Comparison of ENCODE assay signal across 9 mouse cellular contexts in genomic region chr9:50171826-50172464, GRCm38 (mm10).
DNase-seq lines count a peak whose midpoint lies in the region; ATAC-seq and TF ChIP-seq lines count a peak whose summit lies in the region.
"Had no signal": no experiment of that assay in that cellular context is flagged by ENCODE, and none has a peak within 500 bp of the region (broad histone marks: within the 10 kb centered on the region; RNA-seq: fewer than 3 reads in every experiment).

No protein-coding gene starts in this region.

- peak; percentile 18 for ATAC-seq in Patski
- ATAC-seq in forebrain, embryonic 16.5 days, result peak; percentile 84
- ATAC-seq in lung, embryonic 14.5 days (ENCODE audit: insufficient read depth), result no peak; the same call in 1 of the 2 replicates

- in situ Hi-C loops in Patski (cut with MboI; ENCODE audit: low pct_unique_long_range_greater_than_20kb), result loop anchor here (5.0 to 10.0 kb wide), 5 partner anchors 250 to 677 kb away; partner anchors contain the start of gene Ncam1

- no peak overlapping the region for H3K27ac ChIP-seq in forebrain, embryonic 16.5 days (ENCODE audit: low read length)
- H3K27ac ChIP-seq in lung, embryonic 14.5 days (ENCODE audit: low read depth), result no peak overlapping the region
- H3K27ac ChIP-seq: liver, embryonic 13.5 days had no signal

- TF ChIP-seq CTCF in Patski (IDR thresholded peaks at IDR 0.05), result peak; percentile 84
- peak; percentile 80 for TF ChIP-seq CTCF in lung, embryonic 14.5 days (IDR thresholded peaks at IDR 0.05; ENCODE audit: low read depth)

- no peaks in the 10 kb centered on the region for H3K27me3 ChIP-seq in Patski
- no peaks in the 10 kb centered on the region for H3K27me3 ChIP-seq in forebrain, embryonic 16.5 days (replicated peaks; ENCODE audit: control insufficient read depth, insufficient read depth, low read length)
- H3K27me3 ChIP-seq in lung, embryonic 14.5 days (ENCODE audit: insufficient read depth, low read length), result no peaks in the 10 kb centered on the region
- H3K27me3 ChIP-seq: liver, embryonic 13.5 days had no signal

- intact Hi-C loops in heart, postnatal 36 days (cut with DNase I), result loop anchor here (1.0 to 10.0 kb wide), 5 partner anchors 457 to 678 kb away; no protein-coding TSS in a partner anchor

- WGBS in forebrain, embryonic 16.5 days, result 29% methylated on average over 7 of the region's 7 CpGs
- WGBS in large intestine, adult 2 months, result 32% methylated on average over 7 of the region's 7 CpGs
- WGBS in lung, embryonic 14.5 days, result 36% methylated on average over 7 of the region's 7 CpGs

- POLR2A ChIA-PET in Patski (lab: Charles Lee), result interaction anchor here (0.5 kb wide), 1 partner anchor 380 kb away, joined by 3 read pairs; no protein-coding TSS in a partner anchor

- CTCF ChIA-PET in Patski (lab: Charles Lee), result interaction anchor here (0.9 to 1.6 kb wide), 8 partner anchors 44 to 678 kb away, joined by 3 to 5 read pairs (median 3); no protein-coding TSS in a partner anchor

- H3K4me3 ChIP-seq in forebrain, embryonic 16.5 days (replicated peaks; ENCODE audit: low read length), result no peak overlapping the region
- no peak overlapping the region for H3K4me3 ChIP-seq in lung, embryonic 14.5 days (ENCODE audit: low read depth, low read length)
- H3K4me3 ChIP-seq: liver, embryonic 13.5 days had no signal

- H3K9ac ChIP-seq in forebrain, embryonic 16.5 days (replicated peaks; ENCODE audit: low read depth, low read length), result no peak overlapping the region
- H3K9ac ChIP-seq in lung, embryonic 14.5 days, result no peak overlapping the region
- H3K9ac ChIP-seq: liver, embryonic 13.5 days had no signal

- peaks cover 3% of the 10 kb centered on the region; the same call in 1 of the 2 replicates for H3K4me1 ChIP-seq in forebrain, embryonic 16.5 days (replicated peaks; ENCODE audit: control insufficient read depth, insufficient read depth, low read length)
- H3K4me1 ChIP-seq in lung, embryonic 14.5 days (ENCODE audit: insufficient read depth), result no peaks in the 10 kb centered on the region
- H3K4me1 ChIP-seq: liver, embryonic 13.5 days had no signal

- H3K36me3 ChIP-seq in forebrain, embryonic 16.5 days (ENCODE audit: control insufficient read depth, insufficient read depth), result no peaks in the 10 kb centered on the region
- H3K36me3 ChIP-seq in lung, embryonic 14.5 days (ENCODE audit: insufficient read depth), result no peaks in the 10 kb centered on the region
- H3K36me3 ChIP-seq: liver, embryonic 13.5 days had no signal

- peak overlapping the region; percentile 24; the same call in 1 of the 2 replicates for H3K4me2 ChIP-seq in forebrain, embryonic 16.5 days (ENCODE audit: low read length)
- no peak overlapping the region for H3K4me2 ChIP-seq in lung, embryonic 14.5 days
- H3K4me2 ChIP-seq: liver, embryonic 13.5 days had no signal

- peak; percentile 75 for DNase-seq in Patski (ENCODE audit: low read depth, low spot score)
- peak; percentile 71 to 79 for DNase-seq in cerebellum, adult 18-20 months
- DNase-seq in heart, postnatal 36 days, result peak; percentile 45 to 54
- peak; percentile 25 for DNase-seq in large intestine, adult 2 months (ENCODE audit: low read depth, low spot score)
- peak; percentile 94 for DNase-seq in lung, embryonic 14.5 days
- peak; percentile 80 to 83 for DNase-seq in right cerebral cortex, adult 2 months (ENCODE audit: low spot score in 2 of 2)
- no peak for DNase-seq in spleen, postnatal 4 days (ENCODE audit: low spot score in 2 of 2)
- DNase-seq: liver, embryonic 13.5 days had no signal

- H3K9me3 ChIP-seq in forebrain, embryonic 16.5 days (ENCODE audit: control insufficient read depth, low read length), result no peaks in the 10 kb centered on the region
- no peaks in the 10 kb centered on the region for H3K9me3 ChIP-seq in lung, embryonic 14.5 days (ENCODE audit: low read depth, low read length)
- H3K9me3 ChIP-seq: liver, embryonic 13.5 days had no signal

Comparison
In these comparisons a context has a peak if more than half of its experiments do, and no peak if none do; other contexts are left out.
1. DNase-seq: peak in Patski (single experiment), cerebellum, adult 18-20 months (2 of 2), heart, postnatal 36 days (2 of 2), large intestine, adult 2 months (single experiment), lung, embryonic 14.5 days (single experiment) and right cerebral cortex, adult 2 months (2 of 2); none in spleen, postnatal 4 days (0 of 2).